Mouse (Mus musculus): ENCODE results near the gene Hist1h2ab.
A peak's percentile ranks its signal among the peaks of the same experiment; 100 is the strongest.

The Hist1h2ab gene

GRCm38 (mm10) chr13:23778339-23778738, 27.4 kb downstream of the Hist1h2ab start:
- no peak for DNase-seq (ENCODE audit: low spot score)

- DNase-seq (ENCODE audit: low spot score): no peak
These were observed 28.1 kb downstream of the Hist1h2ab start for GRCm38 (mm10) chr13:23779025-23779424.

GRCm38 (mm10) chr13:23792520-23792919, 41.6 kb downstream of the Hist1h2ab start:
- DNase-seq (ENCODE audit: low spot score): peak; percentile 52

GRCm38 (mm10) chr13:23799405-23799804, 48.5 kb downstream of the Hist1h2ab start:
- DNase-seq (ENCODE audit: low spot score): no peak
